Comparison of ENCODE assay signal across 8 mouse cellular contexts in genomic region chr2:76370656-76370922, GRCm38 (mm10). TPM values are rescaled to one million over a fixed set of nuclear protein-coding genes. Genes with fewer than 3 reads are reported as not detected.
DNase-seq lines count a peak whose midpoint lies in the region; ATAC-seq and TF ChIP-seq lines count a peak whose summit lies in the region.

No protein-coding gene starts in this region.

- peaks cover 5% of the 10 kb centered on the region; the same call in 1 of the 2 replicates for H3K79me2 ChIP-seq in liver, adult 2 months (ENCODE audit: control insufficient read depth, insufficient read depth, low read length)
- peaks cover 7% of the 10 kb centered on the region for H3K79me2 ChIP-seq in myocyte (ENCODE audit: control insufficient read depth, insufficient read depth)

- no peaks in the 10 kb centered on the region for H3K9me3 ChIP-seq in embryonic facial prominence, embryonic 12.5 days
- H3K9me3 ChIP-seq in intestine, embryonic 14.5 days (ENCODE audit: control insufficient read depth, low read length), result no peaks in the 10 kb centered on the region

- H3K27me3 ChIP-seq in liver, adult 2 months (ENCODE audit: control insufficient read depth, insufficient read depth, low read length), result no peaks in the 10 kb centered on the region
- no peaks in the 10 kb centered on the region for H3K27me3 ChIP-seq in embryonic facial prominence, embryonic 12.5 days
- H3K27me3 ChIP-seq in intestine, embryonic 14.5 days (replicated peaks; ENCODE audit: control insufficient read depth, insufficient read depth, low read length), result no peaks in the 10 kb centered on the region
- no peaks in the 10 kb centered on the region for H3K27me3 ChIP-seq in myocyte (ENCODE audit: control insufficient read depth, insufficient read depth, insufficient read length)

- H3K4me3 ChIP-seq in liver, adult 2 months (ENCODE audit: insufficient read depth, low read depth, low read length), result peak overlapping the region; percentile 86
- peak overlapping the region; percentile 98 for H3K4me3 ChIP-seq in embryonic facial prominence, embryonic 12.5 days
- peak overlapping the region; percentile 96 for H3K4me3 ChIP-seq in intestine, embryonic 14.5 days (ENCODE audit: low read depth, low read length)
- H3K4me3 ChIP-seq in myocyte, result peak overlapping the region; percentile 86

- no peak overlapping the region for H3K27ac ChIP-seq in liver, adult 2 months (replicated peaks; ENCODE audit: insufficient read depth, low read depth, low read length)
- H3K27ac ChIP-seq in embryonic facial prominence, embryonic 12.5 days, result no peak overlapping the region
- no peak overlapping the region for H3K27ac ChIP-seq in intestine, embryonic 14.5 days (ENCODE audit: low read depth)

- no peak for TF ChIP-seq CTCF in liver, adult 2 months (IDR thresholded peaks at IDR 0.05; ENCODE audit: low read depth, low read length)

- peak overlapping the region; percentile 75 for H3K9ac ChIP-seq in liver, adult 2 months (ENCODE audit: low read depth, low read length)
- peak overlapping the region; percentile 81 for H3K9ac ChIP-seq in embryonic facial prominence, embryonic 12.5 days
- peak overlapping the region; percentile 79 for H3K9ac ChIP-seq in intestine, embryonic 14.5 days (ENCODE audit: low read length)

- H3K36me3 ChIP-seq in liver, adult 2 months (ENCODE audit: control insufficient read depth, insufficient read depth, low read length), result peaks cover 15% of the 10 kb centered on the region; the same call in 1 of the 2 replicates
- H3K36me3 ChIP-seq in embryonic facial prominence, embryonic 12.5 days, result peaks cover 27% of the 10 kb centered on the region
- H3K36me3 ChIP-seq in intestine, embryonic 14.5 days (ENCODE audit: control insufficient read depth, insufficient read depth, low read length), result peaks cover 35% of the 10 kb centered on the region
- peaks cover 21% of the 10 kb centered on the region for H3K36me3 ChIP-seq in myocyte (ENCODE audit: control insufficient read depth, insufficient read depth)

- peaks cover 2% of the 10 kb centered on the region; the same call in 1 of the 2 replicates for H3K4me1 ChIP-seq in liver, adult 2 months (ENCODE audit: control insufficient read depth, insufficient read depth, low read length)
- H3K4me1 ChIP-seq in embryonic facial prominence, embryonic 12.5 days, result peaks cover 5% of the 10 kb centered on the region; the same call in 1 of the 2 replicates
- H3K4me1 ChIP-seq in intestine, embryonic 14.5 days (replicated peaks; ENCODE audit: control insufficient read depth, insufficient read depth, low read length), result peaks cover 4% of the 10 kb centered on the region; the same call in 1 of the 2 replicates

- no peak for TF ChIP-seq POLR2A in liver, adult 2 months (IDR thresholded peaks at IDR 0.05; ENCODE audit: extremely low read depth, insufficient read depth, low read length)
- no peak for TF ChIP-seq POLR2A in myocyte (IDR thresholded peaks at IDR 0.05; ENCODE audit: insufficient read length, low read depth)

- DNase-seq in liver, adult 2 months (ENCODE audit: extremely low read depth, low read depth, low spot score), result no peak
- no peak for DNase-seq in liver
- DNase-seq in intestine, embryonic 14.5 days (ENCODE audit: low spot score), result no peak
- no peak for DNase-seq in adrenal gland, adult 8-10 months
- no peak for DNase-seq in left cerebral cortex, adult 11 months (ENCODE audit: low spot score)

- peak overlapping the region; percentile 71 for H3ac ChIP-seq in myocyte (ENCODE audit: control insufficient read depth, insufficient read length)

- WGBS in liver, adult 2 months, result 6% methylated on average over 7 of the region's 7 CpGs
- 2% methylated on average over 7 of the region's 7 CpGs for WGBS in embryonic facial prominence, embryonic 12.5 days
- WGBS in intestine, embryonic 14.5 days, result 4% methylated on average over 7 of the region's 7 CpGs

- ATAC-seq in embryonic facial prominence, embryonic 12.5 days (ENCODE audit: insufficient number of reproducible peaks, insufficient read depth, low FRiP score, low TSS enrichment), result no peak
- ATAC-seq in intestine, embryonic 14.5 days (replicated peaks; ENCODE audit: low FRiP score, low TSS enrichment, low read depth), result no peak
- ATAC-seq in activated CD4-positive, CD25-positive, alpha-beta regulatory T cell, adult 4 months, result no peak

- peak overlapping the region; percentile 70 for H3K4me2 ChIP-seq in embryonic facial prominence, embryonic 12.5 days (replicated peaks)
- H3K4me2 ChIP-seq in intestine, embryonic 14.5 days (ENCODE audit: low read length), result peak overlapping the region; percentile 80
- peak overlapping the region; percentile 82 for H3K4me2 ChIP-seq in myocyte (ENCODE audit: low read depth)

TF ChIP-seq in myocyte, 11 proteins besides CTCF, POLR2A, EP300 and RAD21:
- no peak for TF ChIP-seq TCF3 (IDR thresholded peaks at IDR 0.05; ENCODE audit: insufficient read length, low read depth)
- TF ChIP-seq TCF12 (IDR thresholded peaks at IDR 0.05; ENCODE audit: insufficient read depth, poor library complexity, severe bottlenecking), result no peak
- TF ChIP-seq CEBPB (IDR thresholded peaks at IDR 0.05; ENCODE audit: insufficient read depth, poor library complexity, severe bottlenecking), result no peak
- TF ChIP-seq MYOD1 (IDR thresholded peaks at IDR 0.05; ENCODE audit: control insufficient read depth in 1 of 3, insufficient read length in 2 of 3, low read depth in 2 of 3), result no peak
- no peak for TF ChIP-seq USF1 (IDR thresholded peaks at IDR 0.05; ENCODE audit: low read depth)
- no peak for TF ChIP-seq E2F4 (IDR thresholded peaks at IDR 0.05; ENCODE audit: insufficient read depth)
- TF ChIP-seq POLR2AphosphoS2 (IDR thresholded peaks at IDR 0.05; ENCODE audit: insufficient read length, low read depth), result no peak
- no peak for TF ChIP-seq REST (IDR thresholded peaks at IDR 0.05; ENCODE audit: insufficient read depth, insufficient read length)
- no peak for TF ChIP-seq MAX (IDR thresholded peaks at IDR 0.05; ENCODE audit: low read depth)
- no peak for TF ChIP-seq SRF (IDR thresholded peaks at IDR 0.05; ENCODE audit: control insufficient read depth, insufficient read length, low read depth)
- no peak for TF ChIP-seq MYOG (IDR thresholded peaks at IDR 0.05; ENCODE audit: control insufficient read depth in 1 of 3, insufficient read depth in 1 of 3, insufficient read length in 2 of 3, low read depth in 2 of 3)

RNA-seq across cellular contexts. Expression of gene Rbm45, which starts 0.8 kb away (rescaled TPM):
- total RNA-seq in liver, adult 2 months (2014; rRNA removed), result 10.0 and 12.3 TPM in 2 replicates
- polyA plus RNA-seq in liver, adult 2 months (2012; rRNA removed), result 4.8 and 5.2 TPM in 2 replicates
- 17.2 and 17.6 TPM in 2 replicates for polyA plus RNA-seq in embryonic facial prominence, embryonic 12.5 days (2016; fragmentation: Nextera tagmentation; extraction: Ambion mirVana)
- polyA plus RNA-seq in intestine, embryonic 14.5 days (2014; fragmentation: Nextera tagmentation; extraction: Ambion mirVana), result 14.6 and 17.1 TPM in 2 replicates
- 23.2 TPM for polyA plus RNA-seq in myocyte (2012; fragmentation: generic; extraction: Trizol)
- 10 to 100 TPM in 1 of 2 experiments, 1 to 10 TPM in 1; 6.7 to 18.9 TPM for polyA plus RNA-seq in activated CD4-positive, CD25-positive, alpha-beta regulatory T cell, adult 4 months (2017; shearing (Covaris generic))
- total RNA-seq in adrenal gland, adult 8-10 months (2022), result 10 to 100 TPM; 45.2 to 63.1 (median 51.5) TPM

RNA-seq across cellular contexts. Expression of gene Cyct, which starts 10.3 kb away (rescaled TPM):
- not detected in 2 replicates for total RNA-seq in liver, adult 2 months (2014; rRNA removed)
- polyA plus RNA-seq in liver, adult 2 months (2012; rRNA removed), result not detected in 2 replicates
- not detected in 2 replicates for polyA plus RNA-seq in embryonic facial prominence, embryonic 12.5 days (2016; fragmentation: Nextera tagmentation; extraction: Ambion mirVana)
- polyA plus RNA-seq in intestine, embryonic 14.5 days (2014; fragmentation: Nextera tagmentation; extraction: Ambion mirVana), result not detected in 2 replicates
- not detected for polyA plus RNA-seq in myocyte (2012; fragmentation: generic; extraction: Trizol)
- polyA plus RNA-seq in activated CD4-positive, CD25-positive, alpha-beta regulatory T cell, adult 4 months (2017; shearing (Covaris generic)), result not detected
- total RNA-seq in adrenal gland, adult 8-10 months (2022), result not detected

RNA-seq across cellular contexts. Expression of gene Pde11a, which starts 32.0 kb away (rescaled TPM):
- 0.07 TPM in 1 of 2 replicates, not detected in the other for total RNA-seq in liver, adult 2 months (2014; rRNA removed)
- not detected in 2 replicates for polyA plus RNA-seq in liver, adult 2 months (2012; rRNA removed)
- polyA plus RNA-seq in embryonic facial prominence, embryonic 12.5 days (2016; fragmentation: Nextera tagmentation; extraction: Ambion mirVana), result 0.18 and 0.24 TPM in 2 replicates
- 0.38 and 0.42 TPM in 2 replicates for polyA plus RNA-seq in intestine, embryonic 14.5 days (2014; fragmentation: Nextera tagmentation; extraction: Ambion mirVana)
- polyA plus RNA-seq in myocyte (2012; fragmentation: generic; extraction: Trizol), result not detected
- 1 to 10 TPM; 6.6 to 6.9 TPM for polyA plus RNA-seq in activated CD4-positive, CD25-positive, alpha-beta regulatory T cell, adult 4 months (2017; shearing (Covaris generic))
- total RNA-seq in adrenal gland, adult 8-10 months (2022), result under 1 TPM in 3 of 4 experiments, not detected in 1; 0.12 to 0.43 (median 0.22) TPM

RNA-seq across cellular contexts. Expression of gene Osbpl6, which starts 35.7 kb away (rescaled TPM):
- 0.09 and 0.27 TPM in 2 replicates for total RNA-seq in liver, adult 2 months (2014; rRNA removed)
- polyA plus RNA-seq in liver, adult 2 months (2012; rRNA removed), result 0.12 and 0.44 TPM in 2 replicates
- 19.6 and 22.8 TPM in 2 replicates for polyA plus RNA-seq in embryonic facial prominence, embryonic 12.5 days (2016; fragmentation: Nextera tagmentation; extraction: Ambion mirVana)
- 8.9 and 10.9 TPM in 2 replicates for polyA plus RNA-seq in intestine, embryonic 14.5 days (2014; fragmentation: Nextera tagmentation; extraction: Ambion mirVana)
- 1.7 TPM for polyA plus RNA-seq in myocyte (2012; fragmentation: generic; extraction: Trizol)
- not detected for polyA plus RNA-seq in activated CD4-positive, CD25-positive, alpha-beta regulatory T cell, adult 4 months (2017; shearing (Covaris generic))
- 10 to 100 TPM; 25.8 to 37.9 (median 27.9) TPM for total RNA-seq in adrenal gland, adult 8-10 months (2022)
